Mouse (Mus musculus) left cerebral cortex, adult 2 months (tissue): Measurements from ENCODE around the gene Prnd. TPM values are rescaled to one million over a fixed set of nuclear protein-coding genes. Genes with fewer than 3 reads are reported as not detected.
A peak's percentile ranks its signal among the peaks of the same experiment; 100 is the strongest.

Source experiments
- DNase-seq, 2 experiments: peaks; one replicate each; pipeline ENCODE4 v3.0.0; 2021 to 2022; ENCODE audit warnings: low spot score in 2 of 2, mixed read lengths in 1 of 2; ENCODE audit errors: extremely low spot score in 1 of 2
- H3K27ac ChIP-seq: fragments of 200-600 bp; 2 replicates; pipeline ENCODE4 v1.8.1; 2022
- H3K4me3 ChIP-seq: fragments of 200-600 bp; 2 replicates; pipeline ENCODE4 v1.8.1; 2022
- CTCF ChIP-seq: fragments of 200-600 bp; IDR thresholded peaks from 2 replicates; pipeline ENCODE4 v1.8.1; 2022; ENCODE audit warnings: antibody characterized with exemption, mild to moderate bottlenecking, moderate library complexity
- intact Hi-C: fragments of 180-260 bp; cut with DNase I; formaldehyde crosslinking; loops from one replicate; pipeline ENCODE4 v1.15.1; 2025
- total RNA-seq, 2 experiments: library from RNA; stranded (reverse); gene quantifications; 2 replicates each; pipeline ENCODE4 v1.2.3; 2021

Gene Prnd
- total RNA-seq, 2 experiments from 2014 or later: 0.14 TPM; not detected in 1

- DNase-seq: peak; percentile 3 to 6
- intact Hi-C loops: no loop called here
Measured at GRCm38 (mm10) chr2:131956336-131957256, 5.9 kb downstream of the Prnd start.

GRCm38 (mm10) chr2:131957731-131958222 lies 7.1 kb downstream of the Prnd start:
- intact Hi-C loops: no loop called here
- peak; percentile 5 to 6 for DNase-seq

More at GRCm38 (mm10) chr2:131956336-131957256, 5.9 kb downstream of the Prnd start:
- Histone ChIP-seq H3K27ac (no peak overlapping the region), H3K4me3 (no peak overlapping the region)
- TF ChIP-seq CTCF: no peak

GRCm38 (mm10) chr2:131961671-131962070 lies 11.0 kb downstream of the Prnd start:
- DNase-seq: peak in 1 of 2 experiments; percentile 6
- intact Hi-C loops: loop anchor here (1.0 kb wide), 1 partner anchor 10 kb away; no protein-coding TSS in a partner anchor
- Histone ChIP-seq H3K27ac (no peak overlapping the region), H3K4me3 (no peak overlapping the region)
- TF ChIP-seq CTCF: no peak

More at GRCm38 (mm10) chr2:131957731-131958222, 7.1 kb downstream of the Prnd start:
- Histone ChIP-seq H3K27ac (no peak overlapping the region), H3K4me3 (no peak overlapping the region)
- TF ChIP-seq CTCF: no peak

DNA sequence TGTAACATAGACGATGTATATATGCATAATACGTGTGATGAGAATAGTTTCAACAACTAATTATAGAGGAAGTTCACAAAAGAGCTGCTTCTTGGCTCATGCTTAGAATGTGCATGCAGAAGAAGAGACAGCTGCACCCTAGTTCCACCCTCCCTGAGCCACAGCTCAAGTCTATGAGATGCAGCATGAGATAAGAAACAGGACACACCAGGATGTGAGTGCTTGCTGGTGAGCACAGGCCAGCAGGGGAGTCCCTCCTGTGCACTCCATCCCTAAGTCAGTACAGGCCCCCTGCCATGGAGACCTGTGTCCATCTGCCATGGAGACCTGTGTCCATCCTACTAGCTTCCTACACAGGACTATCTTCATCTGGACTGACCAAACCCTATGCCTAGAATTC lies 19.9 kb downstream of the Prnd start:
- no peak for TF ChIP-seq CTCF
- intact Hi-C loops: no loop called here
- DNase-seq: peak in 1 of 2 experiments; percentile 9

GRCm38 (mm10) chr2:131971098-131971497 lies 20.4 kb downstream of the Prnd start:
- no peak overlapping the region for H3K27ac ChIP-seq
- no peak for DNase-seq
- no peak for TF ChIP-seq CTCF
- no peak overlapping the region for H3K4me3 ChIP-seq
- intact Hi-C loops: loop anchor here (1.0 kb wide), 1 partner anchor 10 kb away; no protein-coding TSS in a partner anchor

More for the DNA sequence above, 19.9 kb downstream of the Prnd start:
- no peak overlapping the region for H3K27ac ChIP-seq
- H3K4me3 ChIP-seq: no peak overlapping the region

DNA sequence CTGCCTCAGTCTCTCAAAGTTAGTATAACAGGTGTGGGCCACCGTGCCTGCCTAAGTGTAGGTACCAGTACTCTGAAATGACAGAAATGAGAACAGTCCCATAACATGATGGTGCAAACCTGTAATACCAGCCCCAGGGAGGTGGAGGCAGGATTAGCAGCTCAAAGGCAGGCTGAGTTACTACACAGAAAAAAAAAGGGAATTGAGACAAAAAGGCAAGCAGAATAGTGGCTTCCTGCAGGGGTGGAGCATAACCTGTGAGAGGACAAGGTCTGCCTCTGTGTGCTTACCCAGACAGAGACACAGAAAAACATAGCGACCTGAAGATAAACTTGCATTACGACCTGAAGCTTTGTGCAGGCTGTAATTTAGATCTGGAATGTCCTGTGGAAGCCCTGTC lies 26.0 kb downstream of the Prnd start:
- DNase-seq: no peak
- TF ChIP-seq CTCF: no peak
- Histone ChIP-seq H3K4me3 (no peak overlapping the region), H3K27ac (no peak overlapping the region)
- intact Hi-C loops: no loop called here

DNA sequence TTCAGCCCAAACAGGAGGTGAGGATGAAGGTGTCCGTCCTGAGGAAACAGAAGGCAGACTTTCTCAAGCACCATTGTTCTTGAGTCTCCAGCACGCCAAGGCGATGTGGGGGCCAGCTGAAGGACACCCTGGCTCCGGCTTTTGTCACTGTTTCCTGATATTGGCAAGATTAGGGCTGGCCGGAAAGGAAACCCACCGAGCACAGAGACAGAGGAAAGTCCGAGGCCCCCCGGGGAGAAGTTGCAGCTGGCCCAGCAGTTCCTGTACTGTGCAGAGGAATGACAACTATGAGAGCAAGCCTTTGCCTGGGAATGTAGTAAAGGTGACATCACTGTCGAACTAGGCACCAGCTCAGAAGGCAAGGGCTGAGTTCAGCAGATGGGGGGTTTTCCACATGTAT lies 30.2 kb downstream of the Prnd start:
- no peak for TF ChIP-seq CTCF
- intact Hi-C loops: no loop called here
- Histone ChIP-seq H3K4me3 (no peak overlapping the region), H3K27ac (no peak overlapping the region)
- peak; percentile 6 to 7 for DNase-seq

- peak; percentile 77 for TF ChIP-seq CTCF
- peak; percentile 50 to 54 for DNase-seq
Measured at GRCm38 (mm10) chr2:131982546-131983196, 32.0 kb downstream of the Prnd start.

GRCm38 (mm10) chr2:131987950-131988349 lies 37.3 kb downstream of the Prnd start:
- H3K4me3 ChIP-seq: no peak overlapping the region
- intact Hi-C loops: no loop called here
- peak; percentile 32 for TF ChIP-seq CTCF
- H3K27ac ChIP-seq: no peak overlapping the region
- DNase-seq: peak; percentile 4 to 7

More at GRCm38 (mm10) chr2:131982546-131983196, 32.0 kb downstream of the Prnd start:
- intact Hi-C loops: loop anchor here (1.0 to 2.0 kb wide), 3 partner anchors 78 to 258 kb away; no protein-coding TSS in a partner anchor
- no peak overlapping the region for H3K27ac ChIP-seq
- no peak overlapping the region for H3K4me3 ChIP-seq

- Histone ChIP-seq H3K27ac (peak overlapping the region; percentile 42; the same call in 1 of the 2 replicates), H3K4me3 (no peak overlapping the region)
- DNase-seq: no peak
- intact Hi-C loops: no loop called here
- no peak for TF ChIP-seq CTCF
Measured at GRCm38 (mm10) chr2:131988550-131988949, 37.9 kb downstream of the Prnd start.

- intact Hi-C loops: no loop called here
- TF ChIP-seq CTCF: no peak
- Histone ChIP-seq H3K27ac (peak overlapping the region; percentile 62), H3K4me3 (no peak overlapping the region)
- no peak for DNase-seq
Measured at GRCm38 (mm10) chr2:131992487-131992886, 41.8 kb downstream of the Prnd start.

GRCm38 (mm10) chr2:131993151-131993550 lies 42.5 kb downstream of the Prnd start:
- H3K4me3 ChIP-seq: no peak overlapping the region
- no peak for DNase-seq
- intact Hi-C loops: no loop called here
- TF ChIP-seq CTCF: no peak
- H3K27ac ChIP-seq: no peak overlapping the region; the same call in 1 of the 2 replicates
